Mouse (Mus musculus) ES-Bruce4 (cell line): ENCODE results near the gene Mavs. TPM values are rescaled to one million over a fixed set of nuclear protein-coding genes. Genes with fewer than 3 reads are reported as not detected.

Source experiments
- H3K27ac ChIP-seq: 2 replicates; pipeline ENCODE4 v1.5.1; 2012; ENCODE audit warnings: low read length, inconsistent platforms; ENCODE audit not compliant: insufficient read depth
- H3K27me3 ChIP-seq: 2 replicates; pipeline ENCODE4 v1.6.1; 2012; ENCODE audit warnings: mild to moderate bottlenecking, low read length, inconsistent platforms; ENCODE audit not compliant: control insufficient read depth, poor library complexity, insufficient read depth, severe bottlenecking
- H3K36me3 ChIP-seq: 2 replicates; pipeline ENCODE4 v1.6.1; 2012; ENCODE audit warnings: inconsistent platforms, mild to moderate bottlenecking, low read length, moderate library complexity; ENCODE audit not compliant: control insufficient read depth, poor library complexity, insufficient read depth, severe bottlenecking
- H3K4me1 ChIP-seq: one replicate; pipeline ENCODE4 v1.8.1; 2011; ENCODE audit warnings: low read length; ENCODE audit not compliant: control insufficient read depth, insufficient read depth
- H3K4me3 ChIP-seq: 2 replicates; pipeline ENCODE4 v1.5.1; 2011; ENCODE audit warnings: low read depth, mild to moderate bottlenecking, low read length
- H3K9ac ChIP-seq: 2 replicates; pipeline ENCODE4 v1.6.1; 2012; ENCODE audit warnings: low read depth, mild to moderate bottlenecking, inconsistent platforms; ENCODE audit not compliant: poor library complexity, severe bottlenecking
- H3K9me3 ChIP-seq: replicated peaks from 2 replicates; pipeline ENCODE4 v1.6.1; 2012; ENCODE audit warnings: mild to moderate bottlenecking, low read length, inconsistent platforms; ENCODE audit not compliant: control insufficient read depth, poor library complexity, insufficient read depth, severe bottlenecking
- CTCF ChIP-seq: IDR thresholded peaks from one replicate; pipeline ENCODE4 v1.8.1; 2011; ENCODE audit warnings: low read depth, low read length
- EP300 ChIP-seq: IDR thresholded peaks from 2 replicates; pipeline ENCODE4 v1.6.1; 2011; ENCODE audit warnings: low read depth, low read length; ENCODE audit not compliant: insufficient read depth
- POLR2A ChIP-seq: IDR thresholded peaks from one replicate; pipeline ENCODE4 v1.8.1; 2011; ENCODE audit warnings: low read length; ENCODE audit not compliant: insufficient read depth
- polyA plus RNA-seq: library from polyadenylated mRNA; stranded (reverse); fragments of >200 nt; gene quantifications from 2 replicates; pipeline ENCODE4 v1.2.4, GENCODE M21; 2011; ENCODE audit warnings: low read depth; ENCODE audit not compliant: missing spikeins, insufficient read depth, insufficient read length

Gene Mavs
- polyA plus RNA-seq, 1 experiment, result 20.3 TPM

- H3K36me3 ChIP-seq, result no peaks in the 10 kb centered on the region
- no peaks in the 10 kb centered on the region for H3K27me3 ChIP-seq
- no peaks in the 10 kb centered on the region for H3K4me1 ChIP-seq
- peak overlapping the region; percentile 92 for H3K27ac ChIP-seq
- H3K9me3 ChIP-seq, result no peaks in the 10 kb centered on the region
- no peak for TF ChIP-seq EP300
- TF ChIP-seq POLR2A, result no peak
- no peak for TF ChIP-seq CTCF
- peak overlapping the region; percentile 97 for H3K9ac ChIP-seq
- H3K4me3 ChIP-seq, result peak overlapping the region; percentile 99
These were observed 29.1 kb downstream of the Mavs start for GRCm38 (mm10) chr2:131262680-131263670.

- peak overlapping the region; percentile 25; the same call in 1 of the 2 replicates for H3K4me3 ChIP-seq
- H3K9ac ChIP-seq, result peak overlapping the region; percentile 97
These were observed 30.2 kb downstream of the Mavs start for GRCm38 (mm10) chr2:131264027-131264426.

GRCm38 (mm10) chr2:131265056-131265455, 31.2 kb downstream of the Mavs start:
- Histone ChIP-seq H3K4me3 (no peak overlapping the region), H3K4me1 (no peaks in the 10 kb centered on the region), H3K9me3 (no peaks in the 10 kb centered on the region), H3K27me3 (no peaks in the 10 kb centered on the region), H3K36me3 (no peaks in the 10 kb centered on the region), H3K27ac (no peak overlapping the region), H3K9ac (no peak overlapping the region)
- TF ChIP-seq POLR2A (no peak), CTCF (no peak), EP300 (no peak)

More at GRCm38 (mm10) chr2:131264027-131264426, 30.2 kb downstream of the Mavs start:
- TF ChIP-seq POLR2A, result no peak
- TF ChIP-seq EP300, result no peak
- no peak for TF ChIP-seq CTCF
- no peak overlapping the region for H3K27ac ChIP-seq
- H3K27me3 ChIP-seq, result no peaks in the 10 kb centered on the region
- no peaks in the 10 kb centered on the region for H3K9me3 ChIP-seq
- H3K4me1 ChIP-seq, result no peaks in the 10 kb centered on the region
- H3K36me3 ChIP-seq, result no peaks in the 10 kb centered on the region

- Histone ChIP-seq H3K27ac (no peak overlapping the region), H3K9ac (no peak overlapping the region), H3K27me3 (no peaks in the 10 kb centered on the region), H3K36me3 (peaks cover 49% of the 10 kb centered on the region), H3K4me1 (no peaks in the 10 kb centered on the region), H3K4me3 (no peak overlapping the region), H3K9me3 (no peaks in the 10 kb centered on the region)
- TF ChIP-seq POLR2A (no peak), EP300 (no peak), CTCF (no peak)
These were observed 41.6 kb downstream of the Mavs start for GRCm38 (mm10) chr2:131275493-131275892.

GRCm38 (mm10) chr2:131276722-131277121, 42.9 kb downstream of the Mavs start:
- H3K27ac ChIP-seq, result no peak overlapping the region

GRCm38 (mm10) chr2:131281596-131281995, 47.7 kb downstream of the Mavs start:
- Histone ChIP-seq H3K27me3 (no peaks in the 10 kb centered on the region), H3K36me3 (peaks cover 36% of the 10 kb centered on the region), H3K9me3 (no peaks in the 10 kb centered on the region), H3K27ac (no peak overlapping the region), H3K4me3 (no peak overlapping the region), H3K9ac (no peak overlapping the region), H3K4me1 (no peaks in the 10 kb centered on the region)
- TF ChIP-seq EP300, result no peak
- TF ChIP-seq CTCF, result no peak
- no peak for TF ChIP-seq POLR2A

More at GRCm38 (mm10) chr2:131276722-131277121, 42.9 kb downstream of the Mavs start:
- H3K27me3 ChIP-seq, result no peaks in the 10 kb centered on the region
- H3K4me3 ChIP-seq, result no peak overlapping the region
- H3K36me3 ChIP-seq, result peaks cover 55% of the 10 kb centered on the region
- no peaks in the 10 kb centered on the region for H3K4me1 ChIP-seq
- H3K9ac ChIP-seq, result no peak overlapping the region
- TF ChIP-seq CTCF (no peak), EP300 (no peak), POLR2A (no peak)
- H3K9me3 ChIP-seq, result no peaks in the 10 kb centered on the region
